Mouse (Mus musculus) hindbrain, embryonic 11.5 days (tissue): ENCODE data around the gene Qk. TPM values are rescaled to one million over a fixed set of nuclear protein-coding genes. Genes with fewer than 3 reads are reported as not detected.

Experiments used
- ATAC-seq: fragments of 200-750 bp; cut with Nextera tagmentation; 2 replicates; pipeline ENCODE4 v1.8.0; 2017; ENCODE audit warnings: mild to moderate bottlenecking, moderate TSS enrichment, moderate library complexity; ENCODE audit not compliant: low FRiP score
- DNase-seq: peaks from one replicate; pipeline ENCODE4 v3.0.0-alpha.2; 2015; ENCODE audit warnings: low spot score
- H3K27ac ChIP-seq: fragments of 300-500 bp; sonication (generic); 2 replicates; pipeline ENCODE4 v1.5.1; 2014; ENCODE audit warnings: mild to moderate bottlenecking, low read depth, low read length
- H3K27me3 ChIP-seq: fragments of 300-500 bp; sonication (generic); 2 replicates; pipeline ENCODE4 v1.6.1; 2014; ENCODE audit warnings: mild to moderate bottlenecking, low read length, moderate library complexity, mixed read lengths; ENCODE audit not compliant: control insufficient read depth, insufficient read depth
- H3K36me3 ChIP-seq: fragments of 300-500 bp; sonication (generic); 2 replicates; pipeline ENCODE4 v1.6.1; 2014; ENCODE audit warnings: mild to moderate bottlenecking, low read length, moderate library complexity, mixed read lengths; ENCODE audit not compliant: control insufficient read depth, insufficient read depth
- H3K4me1 ChIP-seq: fragments of 300-500 bp; sonication (generic); replicated peaks from 2 replicates; pipeline ENCODE4 v1.6.1; 2014; ENCODE audit warnings: low read length, mixed read lengths; ENCODE audit not compliant: control insufficient read depth, insufficient read depth
- H3K4me2 ChIP-seq: fragments of 300-500 bp; sonication (generic); replicated peaks from 2 replicates; pipeline ENCODE4 v1.6.1; 2014; ENCODE audit warnings: mild to moderate bottlenecking, low read depth, low read length
- H3K4me3 ChIP-seq: fragments of 300-500 bp; sonication (generic); 2 replicates; pipeline ENCODE4 v1.5.1; 2014; ENCODE audit warnings: low read depth, low read length
- H3K9ac ChIP-seq: fragments of 300-500 bp; sonication (generic); 2 replicates; pipeline ENCODE4 v1.6.1; 2014; ENCODE audit warnings: low read depth, low read length
- H3K9me3 ChIP-seq: fragments of 300-500 bp; sonication (generic); 2 replicates; pipeline ENCODE4 v1.6.1; 2016; ENCODE audit warnings: low read length; ENCODE audit not compliant: control insufficient read depth
- WGBS: fragments of 180-500 bp; shearing (Covaris S2); extraction: QIAGEN DNeasy Blood & Tissue Kit; methylation state at CpG from one replicate; pipeline ENCODE4 v1.1.7; 2014; 5-methylcytosine and 5-hydroxymethylcytosine counted together
- polyA plus RNA-seq: library from polyadenylated mRNA; unstranded; fragments of >200 nt; fragmentation: Nextera tagmentation; extraction: Ambion mirVana; gene quantifications from 2 replicates; pipeline ENCODE4 v1.2.1, GENCODE M21; 2014

The Qk gene
- polyA plus RNA-seq, 1 experiment from 2014 or later: 76.5 TPM

GRCm38 (mm10) chr17:10198231-10198630 lies 121.4 kb downstream of the Qk start:
- Histone ChIP-seq H3K4me1 (no peaks in the 10 kb centered on the region), H3K9me3 (no peaks in the 10 kb centered on the region), H3K4me3 (no peak overlapping the region), H3K36me3 (no peaks in the 10 kb centered on the region), H3K27ac (no peak overlapping the region), H3K4me2 (no peak overlapping the region), H3K9ac (no peak overlapping the region), H3K27me3 (no peaks in the 10 kb centered on the region)
- WGBS: 89% methylated on average over 3 of the region's 3 CpGs
- ATAC-seq (no peak), DNase-seq (no peak)

- DNase-seq: no peak
- H3K9me3 ChIP-seq: no peaks in the 10 kb centered on the region
- H3K36me3 ChIP-seq: no peaks in the 10 kb centered on the region
- WGBS: 98% methylated on average over 6 of the region's 6 CpGs
- H3K9ac ChIP-seq: no peak overlapping the region
- no peaks in the 10 kb centered on the region for H3K27me3 ChIP-seq
- H3K4me3 ChIP-seq: no peak overlapping the region
- ATAC-seq: no peak
- no peak overlapping the region for H3K4me2 ChIP-seq
- H3K4me1 ChIP-seq: no peaks in the 10 kb centered on the region
- H3K27ac ChIP-seq: no peak overlapping the region
Measured at GRCm38 (mm10) chr17:10195703-10196102, 124.0 kb downstream of the Qk start.

GRCm38 (mm10) chr17:10190857-10191256 lies 128.8 kb downstream of the Qk start:
- H3K4me3 ChIP-seq: no peak overlapping the region
- ATAC-seq (no peak), DNase-seq (no peak)
- H3K4me2 ChIP-seq: no peak overlapping the region
- H3K4me1 ChIP-seq: no peaks in the 10 kb centered on the region
- 91% methylated on average over 1 of the region's 1 CpGs for WGBS
- no peak overlapping the region for H3K27ac ChIP-seq
- no peaks in the 10 kb centered on the region for H3K36me3 ChIP-seq
- no peaks in the 10 kb centered on the region for H3K27me3 ChIP-seq
- no peak overlapping the region for H3K9ac ChIP-seq
- H3K9me3 ChIP-seq: no peaks in the 10 kb centered on the region

GRCm38 (mm10) chr17:10188481-10188880 lies 131.2 kb downstream of the Qk start:
- Histone ChIP-seq H3K9me3 (no peaks in the 10 kb centered on the region), H3K36me3 (no peaks in the 10 kb centered on the region), H3K9ac (no peak overlapping the region), H3K27me3 (no peaks in the 10 kb centered on the region), H3K4me3 (no peak overlapping the region), H3K4me1 (no peaks in the 10 kb centered on the region), H3K4me2 (no peak overlapping the region), H3K27ac (no peak overlapping the region)
- WGBS: 75% methylated on average over 3 of the region's 3 CpGs
- DNase-seq: no peak
- no peak for ATAC-seq

GRCm38 (mm10) chr17:10187431-10188020 lies 132.1 kb downstream of the Qk start:
- no peak overlapping the region for H3K9ac ChIP-seq
- H3K4me1 ChIP-seq: no peaks in the 10 kb centered on the region
- H3K4me2 ChIP-seq: no peak overlapping the region
- ATAC-seq (no peak), DNase-seq (no peak)
- no peak overlapping the region for H3K4me3 ChIP-seq
- H3K27me3 ChIP-seq: no peaks in the 10 kb centered on the region
- no peak overlapping the region for H3K27ac ChIP-seq
- WGBS: 79% methylated on average over 4 of the region's 4 CpGs
- H3K9me3 ChIP-seq: no peaks in the 10 kb centered on the region
- H3K36me3 ChIP-seq: no peaks in the 10 kb centered on the region

GRCm38 (mm10) chr17:10181761-10182160 lies 137.9 kb downstream of the Qk start:
- 74% methylated on average over 6 of the region's 6 CpGs for WGBS
- no peak overlapping the region for H3K4me2 ChIP-seq
- H3K4me3 ChIP-seq: no peak overlapping the region
- H3K9me3 ChIP-seq: no peaks in the 10 kb centered on the region
- DNase-seq: no peak
- H3K27ac ChIP-seq: no peak overlapping the region
- H3K27me3 ChIP-seq: no peaks in the 10 kb centered on the region
- H3K9ac ChIP-seq: no peak overlapping the region
- ATAC-seq: no peak
- H3K4me1 ChIP-seq: no peaks in the 10 kb centered on the region
- no peaks in the 10 kb centered on the region for H3K36me3 ChIP-seq

GRCm38 (mm10) chr17:10177096-10177495 lies 142.6 kb downstream of the Qk start:
- H3K27ac ChIP-seq: no peak overlapping the region
- ATAC-seq (no peak), DNase-seq (no peak)
- no peaks in the 10 kb centered on the region for H3K36me3 ChIP-seq
- no peaks in the 10 kb centered on the region for H3K9me3 ChIP-seq
- H3K4me3 ChIP-seq: no peak overlapping the region
- no peak overlapping the region for H3K9ac ChIP-seq
- no peaks in the 10 kb centered on the region for H3K27me3 ChIP-seq
- no peaks in the 10 kb centered on the region for H3K4me1 ChIP-seq
- no peak overlapping the region for H3K4me2 ChIP-seq
- WGBS: 71% methylated on average over 5 of the region's 5 CpGs

- H3K9me3 ChIP-seq: no peaks in the 10 kb centered on the region
- DNase-seq (no peak), ATAC-seq (no peak)
- no peak overlapping the region for H3K9ac ChIP-seq
- no peak overlapping the region for H3K4me3 ChIP-seq
- no peaks in the 10 kb centered on the region for H3K4me1 ChIP-seq
- no peaks in the 10 kb centered on the region for H3K27me3 ChIP-seq
- no peak overlapping the region for H3K27ac ChIP-seq
- no peaks in the 10 kb centered on the region for H3K36me3 ChIP-seq
- no peak overlapping the region for H3K4me2 ChIP-seq
- 90% methylated on average over 3 of the region's 3 CpGs for WGBS
Measured at GRCm38 (mm10) chr17:10161258-10161657, 158.4 kb downstream of the Qk start.

- DNase-seq (no peak), ATAC-seq (no peak)
- Histone ChIP-seq H3K4me1 (no peaks in the 10 kb centered on the region), H3K27me3 (no peaks in the 10 kb centered on the region), H3K9me3 (no peaks in the 10 kb centered on the region), H3K4me2 (no peak overlapping the region), H3K27ac (no peak overlapping the region), H3K9ac (no peak overlapping the region), H3K36me3 (no peaks in the 10 kb centered on the region), H3K4me3 (no peak overlapping the region)
- 94% methylated on average over 6 of the region's 6 CpGs for WGBS
Measured at GRCm38 (mm10) chr17:10160415-10160814, 159.2 kb downstream of the Qk start.
